Mouse (Mus musculus): ENCODE measurements around the gene Gm2a.
A peak's percentile ranks its signal among the peaks of the same experiment; 100 is the strongest.
"Not testable (repeated sequence)": the region's sequence is repeated elsewhere in the genome, so short reads cannot be mapped to it uniquely, and the experiment has no call there.

Gene Gm2a

DNA sequence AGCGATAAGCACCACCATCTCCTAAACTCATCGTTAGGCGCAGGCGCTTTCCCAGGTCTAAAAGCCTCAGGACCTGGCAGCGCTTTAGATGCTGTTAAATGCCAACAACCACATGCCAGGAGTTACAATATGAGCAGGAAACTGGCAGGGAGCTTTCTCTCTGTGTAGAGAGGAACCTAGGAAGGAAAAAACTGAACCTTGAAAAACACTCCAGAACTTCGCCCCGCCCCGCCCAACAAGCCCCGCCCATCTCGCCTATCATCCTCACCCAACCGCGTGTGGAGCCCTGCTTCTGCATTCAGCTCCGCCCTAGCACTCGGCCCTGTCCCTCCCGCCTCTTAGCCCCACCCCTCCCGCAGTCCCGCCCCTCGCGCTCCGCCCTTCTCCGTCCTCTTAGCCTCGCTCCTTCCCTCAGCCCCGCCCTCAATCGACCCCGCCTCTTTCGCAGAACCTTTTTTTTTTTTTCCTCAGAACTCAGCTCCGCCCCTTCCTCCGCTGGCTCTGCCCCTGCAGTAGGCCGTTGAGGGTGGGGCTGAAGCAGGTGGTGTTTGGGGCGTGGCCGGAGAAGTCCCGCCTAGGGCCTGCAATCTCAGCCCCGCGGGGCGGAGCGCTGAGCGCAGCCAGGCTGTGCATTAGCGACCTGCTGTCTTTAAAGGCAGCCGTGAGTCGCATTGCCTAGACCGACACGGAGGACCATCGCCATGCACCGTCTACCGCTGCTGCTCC lies at the start of gene Gm2a:
TSS of gene Gm2a (plus strand) at position 653 of the 726 bp plus-strand sequence.
- DNase-seq: peak; percentile 97

DNA sequence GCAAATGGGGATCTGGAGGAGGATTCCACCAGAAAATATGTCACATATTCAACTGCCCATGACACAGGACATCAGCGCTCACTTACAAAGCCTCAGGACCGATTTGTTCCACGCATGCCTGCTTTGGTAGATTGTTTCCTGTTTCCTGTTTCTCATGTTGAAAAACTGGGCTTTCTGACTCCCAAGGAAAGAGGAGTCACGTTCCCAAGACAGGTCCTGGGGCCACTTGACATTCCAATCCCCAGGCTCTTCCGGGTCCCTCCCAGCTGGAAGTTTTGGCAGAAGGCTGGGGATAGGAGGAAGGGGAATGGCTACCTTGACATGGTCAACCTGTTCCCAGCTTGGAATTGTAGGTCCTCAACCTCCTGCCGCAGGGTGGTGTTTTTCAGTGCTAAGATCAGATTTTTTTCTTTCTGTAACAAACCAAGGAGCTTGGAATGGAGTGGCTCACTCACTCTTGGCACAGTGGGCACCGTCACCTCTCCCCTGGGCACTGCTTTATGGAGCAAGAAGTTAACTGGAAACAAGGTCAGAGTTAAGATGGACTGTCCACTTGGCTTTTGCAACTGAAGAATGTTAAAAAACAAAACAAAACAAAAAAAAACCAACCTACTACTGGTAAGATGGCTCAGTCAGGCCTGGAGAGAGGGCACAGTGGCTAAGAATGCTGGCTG lies 46.9 kb upstream of the Gm2a start:
- DNase-seq: no peak

DNA sequence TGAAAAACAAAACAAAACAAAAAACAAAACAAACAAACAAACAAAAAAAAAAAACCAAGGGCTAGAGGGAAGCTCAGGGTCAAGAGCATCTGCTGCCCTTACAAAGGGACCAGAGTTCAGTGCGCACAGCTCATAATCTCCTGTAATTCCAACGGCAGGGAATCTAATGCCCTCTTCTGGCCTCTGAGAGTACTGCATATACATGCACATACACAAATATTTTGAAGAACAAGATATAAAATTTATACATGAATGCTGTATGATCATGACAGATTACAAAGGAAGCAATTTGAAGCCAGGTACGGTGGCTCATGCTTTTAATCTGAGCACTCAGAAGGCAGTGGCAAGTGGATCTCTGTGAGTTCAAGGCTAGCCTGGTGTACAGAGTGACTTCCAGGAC lies 40.4 kb upstream of the Gm2a start:
- DNase-seq: no peak

- no peak for DNase-seq
These were observed 37.1 kb upstream of the Gm2a start for GRCm38 (mm10) chr11:55060802-55061201.

GRCm38 (mm10) chr11:55062856-55063255 lies 35.1 kb upstream of the Gm2a start:
- no peak for DNase-seq

GRCm38 (mm10) chr11:55066921-55067320 lies 31.0 kb upstream of the Gm2a start:
- no peak for DNase-seq

DNA sequence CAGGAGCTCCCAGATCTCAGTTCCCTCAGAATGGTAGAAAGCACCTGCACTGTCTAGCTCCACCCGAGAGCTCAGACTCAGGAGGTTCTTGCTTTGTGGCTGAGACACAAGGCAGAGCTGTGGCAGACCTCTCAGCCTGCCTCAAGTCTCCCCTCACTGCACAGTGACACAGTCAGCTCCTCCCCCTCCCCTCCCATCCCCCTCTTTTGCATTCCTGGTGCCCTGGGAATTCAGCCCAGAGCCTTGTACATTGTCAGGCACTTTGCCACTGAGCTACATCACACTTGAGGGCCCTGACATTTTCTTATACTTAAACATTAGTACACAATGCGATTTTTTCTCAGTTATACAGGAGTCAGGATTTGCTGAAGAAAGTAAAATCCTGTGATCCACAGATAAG lies 28.9 kb upstream of the Gm2a start:
- peak; percentile 36 for DNase-seq

- no peak for DNase-seq
These were observed 26.6 kb upstream of the Gm2a start for GRCm38 (mm10) chr11:55071344-55071743.

- peak; percentile 65 for DNase-seq
These were observed 25.4 kb upstream of the Gm2a start for GRCm38 (mm10) chr11:55072467-55072866.

- no peak for DNase-seq
These were observed 24.7 kb upstream of the Gm2a start for GRCm38 (mm10) chr11:55073191-55073590.

- no peak for DNase-seq
These were observed 22.3 kb upstream of the Gm2a start for GRCm38 (mm10) chr11:55075602-55076001.

GRCm38 (mm10) chr11:55076234-55076633 lies 21.7 kb upstream of the Gm2a start:
- DNase-seq: no peak

DNA sequence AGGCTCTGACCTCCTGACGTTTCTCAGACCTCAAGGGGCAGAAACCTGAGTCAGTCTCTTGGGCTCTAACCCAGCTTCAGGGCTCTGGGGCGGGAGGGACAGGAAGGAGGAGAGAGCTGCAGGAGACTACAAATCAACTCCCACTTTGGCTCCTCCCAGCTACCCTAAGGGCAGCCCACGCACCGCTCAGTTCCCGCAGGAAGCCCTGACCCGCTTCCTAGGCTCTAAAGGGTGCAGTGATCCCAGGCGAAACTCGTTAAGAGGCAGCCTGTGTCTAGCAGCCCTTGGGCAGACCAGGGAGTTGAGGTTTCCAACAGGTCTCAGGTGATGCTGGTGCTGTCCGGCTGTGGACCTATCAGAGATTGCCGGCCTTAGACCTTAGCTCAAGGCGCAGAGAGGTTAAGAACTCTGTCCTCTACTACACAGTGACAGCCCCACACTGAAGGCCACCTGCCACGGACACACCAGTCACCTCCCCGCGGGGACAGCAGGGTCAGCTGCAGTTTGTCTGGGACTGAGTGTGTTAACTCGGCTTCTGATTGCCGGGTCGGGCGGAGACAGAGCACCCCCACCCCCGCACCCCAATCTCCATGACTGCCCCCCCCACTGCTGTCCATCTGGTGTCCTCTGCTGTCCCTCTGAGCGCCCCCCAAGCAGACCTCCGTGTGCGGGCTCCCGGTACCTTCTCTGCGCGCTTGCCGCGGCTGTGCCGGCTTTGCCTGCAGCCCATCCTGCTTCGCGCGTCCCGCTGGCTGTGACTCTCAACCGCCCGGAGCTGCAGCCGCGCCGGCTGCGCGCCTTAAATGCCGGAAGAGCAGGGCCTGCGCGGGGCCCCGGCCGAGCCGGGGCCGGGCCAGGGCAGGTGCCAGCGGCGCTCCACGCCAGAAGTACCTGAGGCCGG lies 20.3 kb upstream of the Gm2a start, which contains the start of gene Ccdc69:
TSS of gene Ccdc69 (minus strand) at position 801 of the 901 bp plus-strand sequence.
- DNase-seq: peak; percentile 83

GRCm38 (mm10) chr11:55078502-55078901 lies 19.4 kb upstream of the Gm2a start:
- peak; percentile 48 for DNase-seq

DNA sequence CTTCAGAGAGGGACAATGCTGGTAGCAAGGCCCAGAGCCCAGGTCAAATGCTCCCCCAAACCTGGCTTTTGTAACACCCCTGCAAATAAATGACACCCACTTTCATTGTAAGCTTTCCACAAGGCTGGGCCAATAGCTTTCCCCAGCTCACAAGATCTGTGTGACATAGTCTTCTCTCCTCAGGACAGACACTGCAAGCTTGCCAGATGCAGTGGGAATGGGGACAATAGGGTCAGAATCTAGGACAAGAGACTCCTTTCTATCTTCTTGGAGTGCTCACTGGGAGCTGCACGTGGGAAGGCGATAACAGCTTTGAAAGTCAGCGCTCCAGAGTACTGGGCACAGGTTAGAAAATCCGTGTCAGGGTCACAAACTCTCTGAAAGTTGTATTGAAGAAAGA lies 18.7 kb upstream of the Gm2a start:
- DNase-seq: no peak

DNA sequence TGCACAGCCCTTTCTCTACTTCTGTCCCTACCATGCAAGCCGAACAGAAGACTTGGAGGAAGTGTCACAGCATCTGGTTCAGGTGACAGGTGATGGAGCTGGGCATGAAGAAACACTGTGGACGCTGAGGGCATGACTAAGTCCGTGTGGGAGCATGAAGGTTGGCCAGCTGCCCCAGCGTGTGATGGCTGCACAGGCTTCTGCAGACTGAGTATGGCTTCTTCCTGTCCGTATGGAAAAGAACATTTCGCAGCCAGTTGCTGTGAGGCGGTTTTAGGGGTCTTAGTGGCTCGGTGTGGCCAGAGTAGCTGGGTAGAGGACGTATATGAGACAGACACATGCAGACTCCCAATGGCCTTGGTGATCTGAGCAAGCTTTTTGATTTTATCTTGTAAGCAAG lies 16.7 kb upstream of the Gm2a start:
- no peak for DNase-seq

DNA sequence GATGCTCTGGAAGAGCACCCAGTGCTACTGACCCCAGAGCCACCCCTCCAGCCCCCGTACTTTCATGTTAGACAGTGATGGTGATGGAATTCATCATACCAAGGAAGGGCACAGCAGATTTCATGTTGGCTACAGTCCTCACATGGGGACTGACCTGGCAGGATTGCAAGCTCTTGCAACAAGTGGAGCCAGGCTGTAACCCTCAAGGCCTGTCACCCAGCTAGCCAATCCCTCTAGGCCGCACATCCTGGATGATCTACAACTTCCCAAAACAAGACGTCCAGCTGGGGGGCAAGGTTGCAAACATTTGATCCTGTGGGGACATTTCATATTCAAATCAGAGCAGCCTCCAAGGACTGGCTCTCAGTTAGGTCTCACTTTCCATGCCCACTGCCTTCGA lies 13.3 kb upstream of the Gm2a start:
- DNase-seq: no peak

GRCm38 (mm10) chr11:55085396-55085795 lies 12.5 kb upstream of the Gm2a start:
- no peak for DNase-seq

DNA sequence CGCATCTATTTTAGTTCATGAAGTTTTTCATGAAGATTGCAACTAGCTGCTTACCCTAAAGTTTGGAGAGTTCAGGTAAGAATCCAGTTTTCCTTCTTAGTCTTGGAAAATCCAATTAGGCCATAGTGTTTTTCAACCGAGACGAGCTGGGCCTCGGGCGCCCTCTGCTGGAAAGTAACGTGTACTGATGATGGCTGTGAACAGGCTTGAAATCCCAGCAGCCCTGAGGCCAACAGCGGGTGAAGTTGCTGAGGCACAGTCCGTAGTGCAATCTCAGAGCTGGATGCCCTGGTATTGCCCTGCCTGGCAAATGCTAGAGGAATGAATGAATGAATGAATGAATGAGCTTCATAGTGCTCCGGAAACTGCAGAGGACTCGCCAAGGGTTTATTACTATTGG lies 10.9 kb upstream of the Gm2a start:
- peak; percentile 69 for DNase-seq

DNA sequence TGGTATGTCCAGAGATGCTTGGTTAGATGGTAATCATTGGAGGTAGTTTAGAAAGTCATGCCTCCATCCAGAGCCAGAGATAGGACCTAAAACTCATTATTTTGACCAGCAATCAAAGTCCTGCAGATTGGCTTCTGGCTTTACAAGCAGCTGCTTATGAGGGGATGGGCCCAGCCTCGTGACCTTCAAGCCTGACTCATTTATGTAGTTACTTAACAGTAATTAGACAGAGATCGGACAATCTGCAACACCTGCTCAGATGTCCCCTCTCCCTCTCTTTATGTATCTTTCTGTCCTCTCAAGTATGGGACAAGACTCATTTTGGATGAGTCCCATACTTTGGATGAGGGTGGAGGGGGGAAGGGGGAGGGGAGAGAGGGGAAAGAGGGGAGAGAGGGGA lies 8.0 kb upstream of the Gm2a start:
- DNase-seq: no peak

- DNase-seq: no peak
These were observed 4.8 kb upstream of the Gm2a start for GRCm38 (mm10) chr11:55093096-55093495.

DNA sequence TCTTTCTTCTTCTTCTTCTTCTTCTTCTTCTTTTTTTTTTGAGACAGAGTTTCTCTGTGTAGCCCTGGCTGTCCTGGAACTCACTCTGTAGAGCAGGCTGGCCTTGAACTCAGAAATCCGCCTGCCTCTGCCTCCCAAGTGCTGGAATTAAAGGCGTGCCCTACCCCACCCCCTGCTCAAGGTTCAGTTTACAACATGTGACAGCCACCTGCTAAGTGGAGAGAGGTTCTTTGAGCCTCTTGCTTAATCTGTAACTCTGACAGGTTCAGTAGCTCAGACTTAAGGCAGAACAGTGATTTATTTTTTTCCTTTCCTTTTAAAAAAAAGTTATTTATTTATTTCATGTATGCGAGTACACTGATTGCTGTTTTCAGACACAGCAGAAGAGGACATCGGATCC lies 1.6 kb upstream of the Gm2a start:
- not testable (repeated sequence) for DNase-seq

- no peak for DNase-seq
These were observed 1.0 kb upstream of the Gm2a start for GRCm38 (mm10) chr11:55096731-55097462.

All from thymus, postnatal 14 days (tissue).